Mouse (Mus musculus): ENCODE data around the gene Ptrh1. TPM values are rescaled to one million over a fixed set of nuclear protein-coding genes. Genes with fewer than 3 reads are reported as not detected.

The Ptrh1 gene
- polyA plus RNA-seq, 1 experiment, result 83.9 TPM

DNA sequence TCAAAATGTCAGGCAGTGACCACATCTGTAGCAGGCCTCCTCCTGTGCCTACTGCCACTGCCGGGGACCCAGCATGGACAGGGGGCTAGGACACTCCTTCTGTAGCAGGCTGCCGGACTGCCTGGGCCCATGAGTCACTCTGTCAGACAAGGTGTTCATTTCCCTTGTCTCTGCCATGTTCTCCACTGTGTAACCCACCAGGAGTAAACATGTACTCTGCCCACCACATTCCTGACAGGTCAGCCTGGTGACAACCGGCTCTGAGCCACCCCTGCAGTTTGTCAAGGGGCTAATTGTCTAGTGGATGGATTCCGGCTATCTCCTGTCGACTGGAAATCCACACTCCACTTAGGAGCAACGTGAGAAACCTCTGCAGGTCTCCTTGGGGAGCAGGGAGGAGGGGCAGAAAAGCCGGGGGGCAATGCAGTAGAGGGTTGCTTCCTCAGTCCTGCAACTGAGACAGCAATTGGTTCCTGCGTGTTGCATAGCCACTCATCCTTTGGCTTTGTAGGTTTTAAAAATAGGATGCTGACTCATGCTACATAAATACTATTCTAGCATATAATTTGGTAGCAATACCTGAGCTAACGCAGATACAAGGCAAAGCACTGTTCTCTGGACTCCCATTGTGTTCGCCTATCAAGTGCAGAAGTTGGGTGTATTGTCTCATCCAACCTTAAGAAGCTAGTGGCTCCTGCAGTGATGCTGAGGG lies 22.8 kb downstream of the Ptrh1 start:
- no peak for TF ChIP-seq MAX (IDR thresholded peaks at IDR 0.05)
- Histone ChIP-seq H3K27me3 (ENCODE audit: control insufficient read depth, insufficient read depth, insufficient read length) (no peaks in the 10 kb centered on the region), H3K36me3 (ENCODE audit: control insufficient read depth, insufficient read depth) (peaks cover 56% of the 10 kb centered on the region), H3K79me2 (ENCODE audit: control insufficient read depth, insufficient read depth) (no peaks in the 10 kb centered on the region), H3K79me3 (ENCODE audit: low read depth) (no peaks in the 10 kb centered on the region), H3K4me3 (ENCODE audit: insufficient read depth, poor library complexity, severe bottlenecking) (no peak overlapping the region), H3ac (ENCODE audit: control insufficient read depth, insufficient read length, low read depth) (no peak overlapping the region)

DNA sequence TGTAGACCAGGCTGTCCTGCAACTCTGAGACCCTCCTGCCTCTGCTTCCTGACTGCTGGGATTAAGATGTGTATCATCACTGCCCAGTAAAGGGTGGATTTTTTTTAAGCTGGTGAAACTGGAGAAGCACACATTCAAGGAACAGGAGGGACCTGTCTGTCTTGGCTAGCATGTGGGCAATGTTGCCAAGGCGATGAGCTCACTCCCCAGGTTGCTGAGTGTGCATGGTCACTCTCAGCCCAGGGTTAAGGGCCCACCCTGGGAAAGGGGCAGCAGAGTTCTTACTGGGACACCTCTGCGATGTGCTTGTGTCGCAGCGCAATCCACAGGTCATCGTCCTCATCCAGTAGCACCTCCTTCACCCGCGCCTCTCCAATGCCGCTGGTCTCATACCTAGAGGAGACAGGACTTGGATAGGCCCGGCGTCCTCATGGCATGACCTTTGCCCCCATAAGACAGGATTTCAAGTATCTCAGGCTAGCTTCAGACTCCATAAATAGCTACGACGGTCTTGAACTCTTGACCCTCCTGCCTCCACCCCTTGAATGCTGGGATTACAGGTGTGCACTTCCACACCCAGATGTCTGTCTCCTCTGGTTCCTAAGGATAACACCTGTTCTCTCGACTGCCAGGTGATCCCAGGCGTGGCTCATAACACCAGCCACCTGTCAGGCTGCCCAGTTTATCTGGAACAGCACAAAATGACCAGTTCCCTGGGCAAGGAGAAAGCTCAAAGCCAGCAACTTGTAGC lies 33.4 kb downstream of the Ptrh1 start:
- Histone ChIP-seq H3ac (ENCODE audit: control insufficient read depth, insufficient read length, low read depth) (no peak overlapping the region), H3K79me3 (ENCODE audit: low read depth) (no peaks in the 10 kb centered on the region), H3K79me2 (ENCODE audit: control insufficient read depth, insufficient read depth) (no peaks in the 10 kb centered on the region), H3K36me3 (ENCODE audit: control insufficient read depth, insufficient read depth) (peaks cover 30% of the 10 kb centered on the region), H3K4me3 (ENCODE audit: insufficient read depth, poor library complexity, severe bottlenecking) (no peak overlapping the region), H3K27me3 (ENCODE audit: control insufficient read depth, insufficient read depth, insufficient read length) (no peaks in the 10 kb centered on the region)
- TF ChIP-seq MYOG (IDR thresholded peaks at IDR 0.05; ENCODE audit: control insufficient read depth, extremely low read depth, insufficient read length), result no peak
- TF ChIP-seq FOSL1 (IDR thresholded peaks at IDR 0.05; ENCODE audit: insufficient read depth, low read length, poor library complexity, severe bottlenecking), result no peak
- no peak for TF ChIP-seq CEBPB (IDR thresholded peaks at IDR 0.05; ENCODE audit: low read depth)
- TF ChIP-seq MAX (IDR thresholded peaks at IDR 0.05), result no peak
- no peak for TF ChIP-seq MYOD1 (IDR thresholded peaks at IDR 0.05; ENCODE audit: control insufficient read depth, insufficient read length, low read depth)
- no peak for TF ChIP-seq CTCF (IDR thresholded peaks at IDR 0.05; ENCODE audit: control insufficient read depth, insufficient read depth, insufficient read length)
- no peak for TF ChIP-seq USF1 (IDR thresholded peaks at IDR 0.05; ENCODE audit: low read depth)

DNA sequence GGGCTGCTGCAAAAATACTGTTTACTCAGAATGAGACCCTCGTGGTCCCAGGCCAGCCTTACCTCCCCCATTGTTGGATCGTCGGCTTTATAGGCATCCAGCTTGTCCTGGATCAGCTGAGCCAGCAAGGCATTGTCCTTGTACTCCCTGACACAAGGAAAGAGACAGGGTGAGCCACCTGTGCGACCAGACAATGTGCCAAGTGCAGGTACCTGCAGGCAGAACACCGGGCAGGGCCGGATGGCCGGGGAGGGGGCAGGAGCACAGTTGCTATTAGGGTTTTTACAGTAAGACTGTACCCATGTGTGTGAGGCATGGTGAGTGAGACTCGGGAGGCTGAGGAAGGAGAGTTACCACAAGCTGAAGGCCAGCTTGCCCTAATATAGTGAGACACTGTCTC lies 36.4 kb downstream of the Ptrh1 start:
- TF ChIP-seq MAX (IDR thresholded peaks at IDR 0.05), result no peak
- TF ChIP-seq MYOD1 (IDR thresholded peaks at IDR 0.05; ENCODE audit: control insufficient read depth, insufficient read length, low read depth), result no peak
- no peak for TF ChIP-seq FOSL1 (IDR thresholded peaks at IDR 0.05; ENCODE audit: insufficient read depth, low read length, poor library complexity, severe bottlenecking)
- no peak for TF ChIP-seq MYOG (IDR thresholded peaks at IDR 0.05; ENCODE audit: control insufficient read depth, extremely low read depth, insufficient read length)
- no peak for TF ChIP-seq CEBPB (IDR thresholded peaks at IDR 0.05; ENCODE audit: low read depth)
- TF ChIP-seq CTCF (IDR thresholded peaks at IDR 0.05; ENCODE audit: control insufficient read depth, insufficient read depth, insufficient read length), result no peak
- no peak for TF ChIP-seq USF1 (IDR thresholded peaks at IDR 0.05; ENCODE audit: low read depth)
- no peaks in the 10 kb centered on the region for H3K79me2 ChIP-seq (ENCODE audit: control insufficient read depth, insufficient read depth)
- H3K4me3 ChIP-seq (ENCODE audit: insufficient read depth, poor library complexity, severe bottlenecking), result no peak overlapping the region
- no peaks in the 10 kb centered on the region for H3K27me3 ChIP-seq (ENCODE audit: control insufficient read depth, insufficient read depth, insufficient read length)
- H3K79me3 ChIP-seq (ENCODE audit: low read depth), result no peaks in the 10 kb centered on the region
- H3ac ChIP-seq (ENCODE audit: control insufficient read depth, insufficient read length, low read depth), result no peak overlapping the region
- peaks cover 50% of the 10 kb centered on the region for H3K36me3 ChIP-seq (ENCODE audit: control insufficient read depth, insufficient read depth)

DNA sequence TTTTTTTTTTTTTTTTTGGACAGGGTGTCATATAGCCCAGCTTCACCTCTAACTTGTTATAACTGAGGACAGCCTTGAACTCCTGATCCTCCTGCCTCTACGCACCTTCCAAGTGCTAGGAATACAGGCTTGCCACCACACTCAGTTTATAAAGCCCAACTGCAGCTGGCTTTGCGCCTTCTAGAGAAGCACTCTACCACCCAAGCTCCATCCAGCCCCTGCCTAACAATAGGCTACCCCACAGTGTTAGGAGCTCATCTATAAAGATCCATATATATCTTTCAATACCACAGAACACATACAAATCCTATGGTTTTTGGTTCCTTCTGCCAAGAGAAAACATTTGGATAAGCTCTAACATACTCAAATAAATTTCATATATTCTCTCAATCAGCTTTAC lies 40.9 kb downstream of the Ptrh1 start:
- H3K4me3 ChIP-seq (ENCODE audit: insufficient read depth, poor library complexity, severe bottlenecking), result no peak overlapping the region
- TF ChIP-seq MYOD1 (IDR thresholded peaks at IDR 0.05; ENCODE audit: control insufficient read depth, insufficient read length, low read depth) (no peak), CEBPB (IDR thresholded peaks at IDR 0.05; ENCODE audit: low read depth) (no peak), MAX (IDR thresholded peaks at IDR 0.05) (no peak), MYOG (IDR thresholded peaks at IDR 0.05; ENCODE audit: control insufficient read depth, extremely low read depth, insufficient read length) (no peak), CTCF (IDR thresholded peaks at IDR 0.05; ENCODE audit: control insufficient read depth, insufficient read depth, insufficient read length) (no peak), FOSL1 (IDR thresholded peaks at IDR 0.05; ENCODE audit: insufficient read depth, low read length, poor library complexity, severe bottlenecking) (no peak), USF1 (IDR thresholded peaks at IDR 0.05; ENCODE audit: low read depth) (no peak)
- no peaks in the 10 kb centered on the region for H3K79me3 ChIP-seq (ENCODE audit: low read depth)
- H3K36me3 ChIP-seq (ENCODE audit: control insufficient read depth, insufficient read depth), result peaks cover 47% of the 10 kb centered on the region
- no peaks in the 10 kb centered on the region for H3K79me2 ChIP-seq (ENCODE audit: control insufficient read depth, insufficient read depth)
- H3K27me3 ChIP-seq (ENCODE audit: control insufficient read depth, insufficient read depth, insufficient read length), result no peaks in the 10 kb centered on the region
- no peak overlapping the region for H3ac ChIP-seq (ENCODE audit: control insufficient read depth, insufficient read length, low read depth)

DNA sequence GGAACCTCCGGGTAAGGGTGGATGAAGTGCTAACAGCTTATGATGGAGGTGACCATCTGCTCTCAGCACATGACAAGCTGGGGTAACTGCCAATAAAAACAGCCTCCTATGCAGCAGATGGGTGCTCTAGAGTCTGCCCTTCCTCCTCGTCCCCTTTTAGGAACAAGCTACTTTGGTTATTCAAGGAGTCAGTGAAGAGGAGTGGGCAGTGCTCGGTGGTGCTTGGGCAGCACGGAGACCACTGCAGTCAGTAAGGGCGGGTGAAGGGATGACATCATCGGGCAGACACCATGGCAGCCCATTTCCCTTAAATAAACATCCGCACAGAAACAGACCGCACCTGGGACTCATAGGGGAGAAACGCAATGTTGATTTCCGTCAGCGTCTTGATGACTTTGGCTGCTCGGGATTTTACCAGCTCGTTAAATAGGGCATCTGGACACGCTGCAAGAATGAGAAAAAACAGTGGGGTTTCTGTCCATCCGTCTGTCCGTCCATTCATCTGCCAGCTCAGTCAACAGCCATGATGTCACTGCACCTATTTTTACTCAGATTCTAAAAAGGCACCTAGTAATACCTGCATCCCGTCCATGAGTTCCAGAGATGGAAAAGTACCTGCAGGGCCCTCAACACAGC lies 41.5 kb downstream of the Ptrh1 start:
- Histone ChIP-seq H3K4me3 (ENCODE audit: insufficient read depth, poor library complexity, severe bottlenecking) (no peak overlapping the region), H3K79me3 (ENCODE audit: low read depth) (no peaks in the 10 kb centered on the region), H3K27me3 (ENCODE audit: control insufficient read depth, insufficient read depth, insufficient read length) (no peaks in the 10 kb centered on the region), H3K36me3 (ENCODE audit: control insufficient read depth, insufficient read depth) (peaks cover 48% of the 10 kb centered on the region), H3K79me2 (ENCODE audit: control insufficient read depth, insufficient read depth) (no peaks in the 10 kb centered on the region), H3ac (ENCODE audit: control insufficient read depth, insufficient read length, low read depth) (no peak overlapping the region)
- TF ChIP-seq CEBPB (IDR thresholded peaks at IDR 0.05; ENCODE audit: low read depth), result no peak
- TF ChIP-seq MAX (IDR thresholded peaks at IDR 0.05), result no peak
- TF ChIP-seq CTCF (IDR thresholded peaks at IDR 0.05; ENCODE audit: control insufficient read depth, insufficient read depth, insufficient read length), result no peak
- TF ChIP-seq MYOD1 (IDR thresholded peaks at IDR 0.05; ENCODE audit: control insufficient read depth, insufficient read length, low read depth), result peak; percentile 56
- TF ChIP-seq USF1 (IDR thresholded peaks at IDR 0.05; ENCODE audit: low read depth), result no peak
- no peak for TF ChIP-seq MYOG (IDR thresholded peaks at IDR 0.05; ENCODE audit: control insufficient read depth, extremely low read depth, insufficient read length)
